Mouse (Mus musculus) liver, embryonic 14.5 days (tissue): Measurements from ENCODE around the gene Satb1.

Experiments
- CTCF ChIP-seq: IDR thresholded peaks from 2 replicates; pipeline ENCODE4 v1.5.1; 2016; ENCODE audit warnings: antibody characterized with exemption, low read depth, control low read depth
- EP300 ChIP-seq: IDR thresholded peaks from 2 replicates; pipeline ENCODE4 v1.6.1; 2016; ENCODE audit warnings: antibody characterized with exemption, low read depth

- TF ChIP-seq CTCF (no peak), EP300 (no peak)
Observed at GRCm38 (mm10) chr17:51836901-51837300, 3.8 kb upstream of the Satb1 start.
